9 mouse cellular contexts compared by ENCODE assay signal in the genomic region with DNA sequence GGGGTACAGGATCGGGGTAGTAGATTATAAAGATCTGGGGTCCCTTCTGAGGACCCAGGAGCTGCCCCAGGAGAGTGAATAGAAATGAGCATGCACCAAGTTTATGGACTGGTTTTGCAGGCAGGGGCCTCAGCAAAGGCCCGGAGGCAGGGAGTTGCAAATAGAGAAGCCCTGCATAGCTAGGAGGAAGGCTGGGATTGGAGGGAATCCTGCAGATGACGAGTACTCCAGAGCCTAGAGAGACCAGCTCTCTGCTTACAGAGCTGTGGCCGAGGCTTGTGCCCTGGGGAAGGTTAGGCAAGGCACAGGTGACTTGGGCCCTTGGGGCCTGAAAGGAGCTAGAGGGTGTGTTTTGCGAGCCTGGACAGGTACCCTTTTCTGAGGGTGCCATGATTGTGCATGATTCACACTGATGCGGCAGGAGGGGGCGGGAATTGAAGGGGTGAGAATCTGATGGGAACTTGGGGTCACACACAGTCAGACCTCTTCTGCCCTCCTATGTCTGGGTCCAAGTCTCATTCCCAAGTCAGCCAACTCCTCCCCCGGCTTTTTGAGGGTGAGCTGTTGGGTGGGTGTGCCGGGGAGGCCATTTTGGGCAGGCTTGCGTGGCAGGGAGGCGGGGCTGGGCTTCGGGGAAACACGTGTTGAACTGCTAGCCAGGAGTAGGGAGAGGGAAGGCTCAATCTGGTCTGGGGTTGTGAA. TPM values are rescaled to one million over a fixed set of nuclear protein-coding genes. Genes with fewer than 3 reads are reported as not detected.
DNase-seq lines count a peak whose midpoint lies in the region; ATAC-seq and TF ChIP-seq lines count a peak whose summit lies in the region.
"Had no signal": no experiment of that assay in that cellular context is flagged by ENCODE, and none has a peak within 500 bp of the region (broad histone marks: within the 10 kb centered on the region; RNA-seq: fewer than 3 reads in every experiment).

No protein-coding gene starts in this region.

- TF ChIP-seq CTCF in lung, adult 2 months (IDR thresholded peaks at IDR 0.05; ENCODE audit: insufficient read depth, low read length), result no peak

- 7% methylated on average over 13 of the region's 13 CpGs for WGBS in lung, embryonic 15.5 days
- WGBS in lung, adult 2 months, result 20% methylated on average over 13 of the region's 13 CpGs
- 6% methylated on average over 13 of the region's 13 CpGs for WGBS in forebrain, embryonic 13.5 days
- 10% methylated on average over 13 of the region's 13 CpGs for WGBS in hindbrain, embryonic 10.5 days
- 2% methylated on average over 13 of the region's 13 CpGs for WGBS in midbrain, embryonic 14.5 days

- no peak for ATAC-seq in lung, embryonic 15.5 days (ENCODE audit: borderline replicate concordance, extremely low read depth, low FRiP score, low TSS enrichment)
- ATAC-seq in forebrain, embryonic 13.5 days, result no peak
- 0 out of 2 replicates have a peak, but pooled peaks have one; percentile 5 for ATAC-seq in midbrain, embryonic 14.5 days (ENCODE audit: low FRiP score, low TSS enrichment)

- no peaks in the 10 kb centered on the region for H3K9me3 ChIP-seq in lung, embryonic 15.5 days
- no peaks in the 10 kb centered on the region for H3K9me3 ChIP-seq in forebrain, embryonic 13.5 days (replicated peaks)
- no peaks in the 10 kb centered on the region for H3K9me3 ChIP-seq in hindbrain, embryonic 10.5 days
- no peaks in the 10 kb centered on the region for H3K9me3 ChIP-seq in midbrain, embryonic 14.5 days (ENCODE audit: control insufficient read depth, low read length)

- no peak for TF ChIP-seq POLR2A in lung, adult 2 months (IDR thresholded peaks at IDR 0.05; ENCODE audit: borderline replicate concordance, extremely low read depth, low read depth, low read length)

- H3K4me1 ChIP-seq in lung, embryonic 15.5 days, result peaks cover 45% of the 10 kb centered on the region
- peaks cover 14% of the 10 kb centered on the region for H3K4me1 ChIP-seq in lung, adult 2 months (ENCODE audit: control insufficient read depth, insufficient read depth, low read length)
- H3K4me1 ChIP-seq in forebrain, embryonic 13.5 days, result peaks cover 57% of the 10 kb centered on the region
- peaks cover 67% of the 10 kb centered on the region for H3K4me1 ChIP-seq in hindbrain, embryonic 10.5 days (replicated peaks)
- H3K4me1 ChIP-seq in midbrain, embryonic 14.5 days (ENCODE audit: control insufficient read depth, insufficient read depth, low read length), result peaks cover 39% of the 10 kb centered on the region

- peak overlapping the region; percentile 76 for H3K4me3 ChIP-seq in lung, embryonic 15.5 days
- H3K4me3 ChIP-seq in lung, adult 2 months (replicated peaks; ENCODE audit: extremely low read depth, low read depth, low read length), result no peak overlapping the region
- peak overlapping the region; percentile 97 for H3K4me3 ChIP-seq in forebrain, embryonic 13.5 days
- H3K4me3 ChIP-seq in hindbrain, embryonic 10.5 days, result peak overlapping the region; percentile 100
- peak overlapping the region; percentile 99 for H3K4me3 ChIP-seq in midbrain, embryonic 14.5 days (replicated peaks; ENCODE audit: low read depth, low read length)
- H3K4me3 ChIP-seq: megakaryocyte, embryonic 14.5 days had no signal

- DNase-seq in lung, adult 2 months, result no peak
- DNase-seq in hindbrain, embryonic 10.5 days (ENCODE audit: low spot score), result peak; percentile 68
- peak; percentile 70 to 71 for DNase-seq in left cerebral cortex, postnatal 14 days (ENCODE audit: low spot score in 2 of 2)
- DNase-seq in midbrain, embryonic 14.5 days, result peak; percentile 74
- DNase-seq in urinary bladder, postnatal 14 days (ENCODE audit: low spot score), result peak; percentile 77
- no peak for DNase-seq in c-Kit-positive CD71-positive TER-119-positive erythroid progenitor cells, embryonic 14.5 days (ENCODE audit: low spot score)

- no peaks in the 10 kb centered on the region; the same call in 1 of the 2 replicates for H3K27me3 ChIP-seq in lung, embryonic 15.5 days
- H3K27me3 ChIP-seq in forebrain, embryonic 13.5 days, result 0 out of 2 replicates have a peak, but pooled peaks cover 3% of the 10 kb centered on the region
- H3K27me3 ChIP-seq in hindbrain, embryonic 10.5 days (ENCODE audit: insufficient read depth, poor library complexity, severe bottlenecking), result peaks cover 15% of the 10 kb centered on the region
- no peaks in the 10 kb centered on the region; the same call in 1 of the 2 replicates for H3K27me3 ChIP-seq in midbrain, embryonic 14.5 days (ENCODE audit: control insufficient read depth, insufficient read depth, low read length)

- H3K27ac ChIP-seq in lung, embryonic 15.5 days, result peak overlapping the region; percentile 95
- H3K27ac ChIP-seq in forebrain, embryonic 13.5 days, result peak overlapping the region; percentile 98
- peak overlapping the region; percentile 100 for H3K27ac ChIP-seq in hindbrain, embryonic 10.5 days
- peak overlapping the region; percentile 98 for H3K27ac ChIP-seq in midbrain, embryonic 14.5 days (replicated peaks; ENCODE audit: low read depth, low read length)

- peak overlapping the region; percentile 87 for H3K9ac ChIP-seq in lung, embryonic 15.5 days
- peak overlapping the region; percentile 99 for H3K9ac ChIP-seq in forebrain, embryonic 13.5 days
- peak overlapping the region; percentile 100 for H3K9ac ChIP-seq in midbrain, embryonic 14.5 days (replicated peaks; ENCODE audit: low read length)

- H3K4me2 ChIP-seq in lung, embryonic 15.5 days, result peak overlapping the region; percentile 79
- H3K4me2 ChIP-seq in forebrain, embryonic 13.5 days, result peak overlapping the region; percentile 99
- H3K4me2 ChIP-seq in midbrain, embryonic 14.5 days (ENCODE audit: low read length), result peak overlapping the region; percentile 93

- intact Hi-C loops in left cerebral cortex, postnatal 14 days (cut with DNase I), result loop anchor here (5.0 kb wide), 1 partner anchor 146 kb away; a partner anchor contains a TSS

- 0 out of 2 replicates have a peak, but pooled peaks cover 8% of the 10 kb centered on the region for H3K36me3 ChIP-seq in lung, embryonic 15.5 days
- H3K36me3 ChIP-seq in forebrain, embryonic 13.5 days (ENCODE audit: poor library complexity, severe bottlenecking), result peaks cover 21% of the 10 kb centered on the region
- H3K36me3 ChIP-seq in hindbrain, embryonic 10.5 days, result peaks cover 56% of the 10 kb centered on the region
- peaks cover 21% of the 10 kb centered on the region for H3K36me3 ChIP-seq in midbrain, embryonic 14.5 days (ENCODE audit: control insufficient read depth, insufficient read depth, low read length)

RNA-seq across cellular contexts. Expression of a gene that starts 3.0 kb away (rescaled TPM):
- 240 and 246 TPM in 2 replicates for polyA plus RNA-seq in lung, embryonic 15.5 days (2015; fragmentation: Nextera tagmentation; extraction: Ambion mirVana)
- polyA plus RNA-seq in lung, adult 2 months (2012; rRNA removed), result 21.0 and 26.3 TPM in 2 replicates
- 521 and 522 TPM in 2 replicates for polyA plus RNA-seq in forebrain, embryonic 13.5 days (2015; fragmentation: Nextera tagmentation; extraction: Ambion mirVana)
- polyA plus RNA-seq in hindbrain, embryonic 10.5 days (2016; fragmentation: Nextera tagmentation; extraction: Ambion mirVana), result 757 and 846 TPM in 2 replicates
- total RNA-seq in left cerebral cortex, postnatal 14 days (2021), result 100 to 1,000 TPM; 408 to 429 TPM
- 521 and 580 TPM in 2 replicates for polyA plus RNA-seq in midbrain, embryonic 14.5 days (2014; fragmentation: Nextera tagmentation; extraction: Ambion mirVana)

RNA-seq across cellular contexts. Expression of a gene that starts 56.6 kb away (rescaled TPM):
- 15,606 and 16,851 TPM in 2 replicates for polyA plus RNA-seq in lung, embryonic 15.5 days (2015; fragmentation: Nextera tagmentation; extraction: Ambion mirVana)
- 5,708 and 6,451 TPM in 2 replicates for polyA plus RNA-seq in lung, adult 2 months (2012; rRNA removed)
- 15,903 and 18,325 TPM in 2 replicates for polyA plus RNA-seq in forebrain, embryonic 13.5 days (2015; fragmentation: Nextera tagmentation; extraction: Ambion mirVana)
- polyA plus RNA-seq in hindbrain, embryonic 10.5 days (2016; fragmentation: Nextera tagmentation; extraction: Ambion mirVana), result 14,349 and 15,462 TPM in 2 replicates
- total RNA-seq in left cerebral cortex, postnatal 14 days (2021), result 1,000 to 10,000 TPM; 3,011 to 3,018 TPM
- polyA plus RNA-seq in midbrain, embryonic 14.5 days (2014; fragmentation: Nextera tagmentation; extraction: Ambion mirVana), result 16,375 and 16,992 TPM in 2 replicates

Comparison
In these comparisons a context has a peak if more than half of its experiments do, and no peak if none do; other contexts are left out.
1. DNase-seq: peak in hindbrain, embryonic 10.5 days (single experiment), left cerebral cortex, postnatal 14 days (2 of 2), midbrain, embryonic 14.5 days (single experiment) and urinary bladder, postnatal 14 days (single experiment); none in lung, adult 2 months (single experiment) and c-Kit-positive CD71-positive TER-119-positive erythroid progenitor cells, embryonic 14.5 days (single experiment).
2. Peak in every context shown above with its lines, with median percentiles within 50 percentile points of each other: H3K27ac ChIP-seq, H3K4me2 ChIP-seq and H3K9ac ChIP-seq.